Mouse (Mus musculus) embryonic facial prominence, embryonic 13.5 days (tissue): Measurements from ENCODE around the gene 6330409D20Rik. TPM values are rescaled to one million over a fixed set of nuclear protein-coding genes. Genes with fewer than 3 reads are reported as not detected.

Experiments used
- ATAC-seq: fragments of 200-750 bp; cut with Nextera tagmentation; 2 replicates; pipeline ENCODE4 v1.8.0; 2017; ENCODE audit warnings: low read depth; ENCODE audit not compliant: insufficient number of reproducible peaks, insufficient read depth, low FRiP score, low TSS enrichment
- H3K27ac ChIP-seq: fragments of 300-500 bp; sonication (generic); 2 replicates; pipeline ENCODE4 v1.5.1; 2015; ENCODE audit warnings: moderate library complexity, mild to moderate bottlenecking, inconsistent platforms
- H3K27me3 ChIP-seq: fragments of 300-500 bp; sonication (generic); 2 replicates; pipeline ENCODE4 v1.6.1; 2015; ENCODE audit warnings: mild to moderate bottlenecking, inconsistent platforms
- H3K36me3 ChIP-seq: fragments of 300-500 bp; sonication (generic); 2 replicates; pipeline ENCODE4 v1.6.1; 2015; ENCODE audit warnings: mild to moderate bottlenecking, inconsistent platforms
- H3K4me1 ChIP-seq: fragments of 300-500 bp; sonication (generic); 2 replicates; pipeline ENCODE4 v1.6.1; 2015; ENCODE audit warnings: inconsistent platforms
- H3K4me2 ChIP-seq: fragments of 300-500 bp; sonication (generic); 2 replicates; pipeline ENCODE4 v1.6.1; 2015; ENCODE audit warnings: moderate library complexity, mild to moderate bottlenecking, inconsistent platforms
- H3K4me3 ChIP-seq: fragments of 300-500 bp; sonication (generic); 2 replicates; pipeline ENCODE4 v1.5.1; 2015; ENCODE audit warnings: mild to moderate bottlenecking, inconsistent platforms
- H3K9ac ChIP-seq: fragments of 300-500 bp; sonication (generic); 2 replicates; pipeline ENCODE4 v1.6.1; 2015; ENCODE audit warnings: mild to moderate bottlenecking, inconsistent platforms
- H3K9me3 ChIP-seq: fragments of 300-500 bp; sonication (generic); 2 replicates; pipeline ENCODE4 v1.6.1; 2016; ENCODE audit warnings: inconsistent platforms
- WGBS: fragments of 180-500 bp; shearing (Covaris S2); methylation state at CpG from one replicate; pipeline ENCODE4 v1.1.7; 2015; ENCODE audit warnings: mixed read lengths; 5-methylcytosine and 5-hydroxymethylcytosine counted together
- polyA plus RNA-seq: library from polyadenylated mRNA; unstranded; fragments of >200 nt; fragmentation: Nextera tagmentation; extraction: Ambion mirVana; gene quantifications from 2 replicates; pipeline ENCODE4 v1.2.1, GENCODE M21; 2015

The 6330409D20Rik gene
- polyA plus RNA-seq, 1 experiment from 2014 or later: 0.34 TPM

DNA sequence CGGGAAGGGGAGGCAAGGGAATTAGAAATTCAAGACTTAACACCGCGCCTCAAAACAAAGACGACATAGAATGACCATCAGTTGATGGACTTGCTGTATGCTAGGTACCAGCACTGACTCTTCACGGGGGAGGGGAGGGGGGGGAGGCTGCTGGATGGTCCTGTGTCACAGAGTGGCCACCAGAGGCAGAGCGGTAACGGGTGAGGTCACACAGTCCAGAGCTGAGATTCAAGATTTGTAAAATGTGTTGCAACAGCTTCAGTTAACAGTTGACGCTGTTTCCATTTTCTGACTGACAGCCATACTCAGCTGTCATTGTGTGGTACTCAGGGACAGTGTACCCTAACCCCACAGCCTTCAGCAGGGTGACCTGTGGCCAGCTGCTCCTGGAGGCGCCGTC lies 11.4 kb upstream of the 6330409D20Rik start:
- 64% methylated on average over 10 of the region's 10 CpGs for WGBS
- Histone ChIP-seq H3K4me3 (no peak overlapping the region; the same call in 1 of the 2 replicates), H3K9me3 (no peaks in the 10 kb centered on the region), H3K36me3 (peaks cover 28% of the 10 kb centered on the region), H3K27ac (no peak overlapping the region), H3K27me3 (no peaks in the 10 kb centered on the region), H3K4me1 (peaks cover 16% of the 10 kb centered on the region), H3K9ac (no peak overlapping the region), H3K4me2 (peak overlapping the region; percentile 64; the same call in 1 of the 2 replicates)
- ATAC-seq: no peak

DNA sequence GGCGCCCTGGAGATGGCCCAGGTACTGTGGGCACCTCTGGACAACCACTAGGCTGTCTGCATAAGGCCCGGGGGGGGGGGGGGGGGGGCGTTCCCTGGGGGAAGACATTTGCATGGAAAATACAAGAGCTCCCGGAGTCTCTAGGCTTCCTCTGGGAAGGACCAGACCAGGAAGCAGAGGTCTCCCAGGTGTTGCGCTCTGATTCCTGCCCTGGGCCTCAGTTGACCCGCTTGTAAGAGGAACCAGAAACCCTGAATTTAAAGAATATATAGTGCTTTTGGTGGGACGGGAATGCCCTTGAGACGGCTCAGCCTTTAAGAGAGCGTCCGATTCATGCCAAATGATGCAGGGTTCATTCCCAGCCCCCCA lies 10.8 kb upstream of the 6330409D20Rik start:
- no peaks in the 10 kb centered on the region for H3K27me3 ChIP-seq
- H3K36me3 ChIP-seq: peaks cover 32% of the 10 kb centered on the region
- peak overlapping the region; percentile 16; the same call in 1 of the 2 replicates for H3K27ac ChIP-seq
- H3K4me3 ChIP-seq: peak overlapping the region; percentile 41
- H3K4me1 ChIP-seq: peaks cover 16% of the 10 kb centered on the region
- no peaks in the 10 kb centered on the region for H3K9me3 ChIP-seq
- H3K4me2 ChIP-seq: peak overlapping the region; percentile 64
- 17% methylated on average over 10 of the region's 10 CpGs for whole genome bisulfite sequencing
- ATAC-seq: no peak
- H3K9ac ChIP-seq: peak overlapping the region; percentile 59

GRCm38 (mm10) chr2:32750887-32751664 lies 10.3 kb upstream of the 6330409D20Rik start:
- WGBS: 6% methylated on average over 31 of the region's 31 CpGs
- Histone ChIP-seq H3K27ac (peak overlapping the region; percentile 48), H3K4me2 (peak overlapping the region; percentile 64), H3K27me3 (no peaks in the 10 kb centered on the region), H3K4me3 (peak overlapping the region; percentile 41), H3K9ac (peak overlapping the region; percentile 59), H3K9me3 (no peaks in the 10 kb centered on the region), H3K4me1 (peaks cover 16% of the 10 kb centered on the region), H3K36me3 (peaks cover 38% of the 10 kb centered on the region)
- peak; percentile 68 for ATAC-seq

GRCm38 (mm10) chr2:32750199-32750598 lies 9.4 kb upstream of the 6330409D20Rik start:
- Histone ChIP-seq H3K4me3 (no peak overlapping the region), H3K4me1 (peaks cover 16% of the 10 kb centered on the region), H3K4me2 (no peak overlapping the region), H3K9me3 (no peaks in the 10 kb centered on the region), H3K9ac (no peak overlapping the region), H3K27ac (no peak overlapping the region), H3K36me3 (peaks cover 47% of the 10 kb centered on the region), H3K27me3 (no peaks in the 10 kb centered on the region)
- no peak for ATAC-seq
- 73% methylated on average over 7 of the region's 7 CpGs for WGBS

- Histone ChIP-seq H3K4me1 (peaks cover 18% of the 10 kb centered on the region), H3K9ac (no peak overlapping the region), H3K36me3 (peaks cover 42% of the 10 kb centered on the region), H3K4me2 (no peak overlapping the region), H3K4me3 (no peak overlapping the region), H3K27ac (no peak overlapping the region), H3K27me3 (no peaks in the 10 kb centered on the region), H3K9me3 (no peaks in the 10 kb centered on the region)
- WGBS: 90% methylated on average over 16 of the region's 16 CpGs
- ATAC-seq: no peak
Measured at GRCm38 (mm10) chr2:32749082-32749481, 8.3 kb upstream of the 6330409D20Rik start.

- WGBS: 77% methylated on average over 15 of the region's 15 CpGs
- Histone ChIP-seq H3K9me3 (no peaks in the 10 kb centered on the region), H3K27ac (no peak overlapping the region), H3K27me3 (peaks cover 32% of the 10 kb centered on the region), H3K4me1 (peaks cover 20% of the 10 kb centered on the region), H3K9ac (no peak overlapping the region), H3K4me3 (no peak overlapping the region), H3K4me2 (no peak overlapping the region), H3K36me3 (peaks cover 33% of the 10 kb centered on the region)
- ATAC-seq: no peak
Measured at GRCm38 (mm10) chr2:32744272-32744982, 3.6 kb upstream of the 6330409D20Rik start.

- Histone ChIP-seq H3K27ac (no peak overlapping the region), H3K9ac (no peak overlapping the region), H3K9me3 (no peaks in the 10 kb centered on the region), H3K36me3 (peaks cover 26% of the 10 kb centered on the region), H3K4me3 (peak overlapping the region; percentile 48), H3K4me1 (peaks cover 20% of the 10 kb centered on the region), H3K4me2 (peak overlapping the region; percentile 91), H3K27me3 (peaks cover 32% of the 10 kb centered on the region)
- peak; percentile 27; the same call in 1 of the 2 replicates for ATAC-seq
- WGBS: 2% methylated on average over 18 of the region's 18 CpGs
Measured at GRCm38 (mm10) chr2:32742173-32742531, 1.3 kb upstream of the 6330409D20Rik start.

GRCm38 (mm10) chr2:32741273-32742172 lies 707 bp upstream of the 6330409D20Rik start:
- Histone ChIP-seq H3K27me3 (peaks cover 32% of the 10 kb centered on the region), H3K4me1 (peaks cover 20% of the 10 kb centered on the region), H3K4me2 (peak overlapping the region; percentile 91), H3K27ac (no peak overlapping the region), H3K4me3 (peak overlapping the region; percentile 48), H3K36me3 (peaks cover 21% of the 10 kb centered on the region), H3K9ac (peak overlapping the region; percentile 66), H3K9me3 (no peaks in the 10 kb centered on the region)
- WGBS: 5% methylated on average over 57 of the region's 58 CpGs
- ATAC-seq: no peak

DNA sequence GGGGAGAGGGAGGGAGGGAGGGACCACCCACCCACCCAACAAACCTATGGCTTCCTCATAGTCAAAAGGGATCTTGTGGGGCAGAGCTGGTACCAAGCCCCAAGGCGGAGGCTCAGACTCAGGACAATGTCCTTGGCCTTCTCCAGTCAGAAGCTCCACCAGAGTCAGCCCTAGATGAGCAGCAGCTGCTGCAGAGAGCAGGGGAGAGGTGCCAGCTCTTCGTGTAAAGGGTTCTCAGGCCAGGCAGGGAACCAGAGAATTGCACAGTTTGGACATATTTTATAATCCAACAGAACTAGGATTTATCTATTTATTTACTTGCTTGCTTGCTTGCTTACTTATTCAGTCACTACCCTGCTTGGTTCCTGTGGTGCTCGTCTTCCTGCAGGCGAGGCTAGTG lies 1.5 kb downstream of the 6330409D20Rik start:
- Histone ChIP-seq H3K4me3 (no peak overlapping the region), H3K27ac (no peak overlapping the region), H3K36me3 (peaks cover 4% of the 10 kb centered on the region; the same call in 1 of the 2 replicates), H3K9ac (no peak overlapping the region), H3K9me3 (no peaks in the 10 kb centered on the region), H3K4me2 (no peak overlapping the region), H3K4me1 (peaks cover 28% of the 10 kb centered on the region), H3K27me3 (peaks cover 32% of the 10 kb centered on the region)
- ATAC-seq: no peak
- 74% methylated on average over 4 of the region's 4 CpGs for WGBS

DNA sequence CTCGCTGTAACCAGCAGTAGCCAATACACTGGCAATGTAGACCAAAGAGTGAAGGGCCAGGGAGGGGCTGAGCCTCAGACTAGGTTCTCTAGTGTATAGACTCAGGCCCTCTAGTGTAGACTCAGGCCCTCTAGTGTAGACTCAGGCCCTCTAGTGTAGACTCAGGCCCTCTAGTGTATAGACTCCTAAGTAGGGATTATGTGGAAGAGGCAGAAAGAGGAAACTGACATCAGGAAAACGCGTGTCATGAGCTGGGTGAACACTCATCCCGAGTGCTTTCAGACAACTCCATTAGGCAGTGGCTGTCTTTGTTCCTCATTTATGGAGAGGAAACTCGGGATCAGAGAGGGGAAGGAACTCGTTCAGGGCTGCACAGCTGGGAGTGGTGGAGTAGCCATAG lies 3.8 kb downstream of the 6330409D20Rik start:
- Histone ChIP-seq H3K36me3 (0 out of 2 replicates have a peak, but pooled peaks cover 2% of the 10 kb centered on the region), H3K4me2 (no peak overlapping the region), H3K9me3 (no peaks in the 10 kb centered on the region), H3K4me3 (no peak overlapping the region), H3K27me3 (peaks cover 18% of the 10 kb centered on the region), H3K4me1 (peaks cover 27% of the 10 kb centered on the region), H3K9ac (no peak overlapping the region), H3K27ac (no peak overlapping the region)
- WGBS: 64% methylated on average over 6 of the region's 6 CpGs
- ATAC-seq: no peak

- ATAC-seq: no peak
- H3K9me3 ChIP-seq: no peaks in the 10 kb centered on the region
- 0 out of 2 replicates have a peak, but pooled peaks cover 2% of the 10 kb centered on the region for H3K36me3 ChIP-seq
- peaks cover 12% of the 10 kb centered on the region for H3K27me3 ChIP-seq
- peaks cover 27% of the 10 kb centered on the region for H3K4me1 ChIP-seq
- H3K9ac ChIP-seq: no peak overlapping the region
- no peak overlapping the region for H3K4me3 ChIP-seq
- 50% methylated on average over 3 of the region's 3 CpGs for WGBS
- H3K27ac ChIP-seq: no peak overlapping the region
- H3K4me2 ChIP-seq: no peak overlapping the region
Measured at GRCm38 (mm10) chr2:32736306-32736829, 4.4 kb downstream of the 6330409D20Rik start.
